Mouse (Mus musculus) left cerebral cortex, adult 18-20 months (tissue): Measurements from ENCODE around the gene Lmbr1l. TPM values are rescaled to one million over a fixed set of nuclear protein-coding genes. Genes with fewer than 3 reads are reported as not detected.

Experiments
- DNase-seq, 2 experiments: peaks; one replicate each; pipeline ENCODE4 v3.0.0; 2021 to 2022; ENCODE audit warnings: low spot score in 2 of 2, mixed read lengths in 1 of 2
- total RNA-seq, 2 experiments: library from RNA; stranded (reverse); gene quantifications; 2 replicates each; pipeline ENCODE4 v1.2.3; 2021

The Lmbr1l gene
- total RNA-seq, 2 experiments from 2014 or later, result 12.9 to 17.9 TPM

DNA sequence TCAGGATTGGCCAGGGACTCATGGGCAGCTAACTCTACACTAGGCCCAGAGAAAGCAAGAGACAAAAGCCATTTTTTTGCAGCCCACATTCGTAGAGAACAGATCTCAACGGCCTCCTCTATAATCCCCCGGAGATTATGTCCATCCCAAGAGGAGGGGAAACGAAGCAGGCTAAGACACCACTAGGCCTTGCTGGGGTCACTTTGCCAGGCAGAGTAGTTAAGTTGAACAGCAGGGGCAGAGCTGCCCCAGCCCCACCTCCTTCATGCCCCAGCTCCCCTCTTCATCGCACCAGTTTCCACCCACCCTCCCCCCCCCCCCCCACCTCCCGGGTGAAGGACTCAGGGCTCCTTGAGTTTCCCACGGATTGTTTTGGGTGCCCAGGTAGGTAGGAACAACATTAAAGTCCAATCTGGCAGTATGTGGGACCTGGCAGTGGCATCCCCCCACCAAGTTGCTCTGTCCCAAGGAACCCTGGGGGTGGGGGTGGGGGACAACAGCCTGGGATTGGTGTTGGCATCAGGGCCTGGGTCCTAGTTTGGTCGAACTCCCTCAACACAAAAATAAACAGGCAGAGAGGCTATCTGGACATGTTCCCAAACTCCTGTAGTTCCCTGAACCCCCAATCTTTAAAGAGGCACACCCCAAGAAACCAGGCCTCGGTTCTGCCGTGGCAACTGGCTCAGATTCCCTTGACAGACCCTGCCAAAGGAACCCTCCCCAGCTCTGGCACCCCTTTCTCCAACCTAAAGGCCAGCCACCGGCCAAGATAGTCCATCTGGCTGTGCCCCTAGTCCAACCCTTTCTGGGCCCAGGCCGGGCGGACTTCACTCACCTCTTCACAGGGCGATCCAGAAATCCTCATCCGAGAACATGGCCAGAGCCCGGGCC, 47.6 kb downstream of the Lmbr1l start:
- no peak for DNase-seq

DNA sequence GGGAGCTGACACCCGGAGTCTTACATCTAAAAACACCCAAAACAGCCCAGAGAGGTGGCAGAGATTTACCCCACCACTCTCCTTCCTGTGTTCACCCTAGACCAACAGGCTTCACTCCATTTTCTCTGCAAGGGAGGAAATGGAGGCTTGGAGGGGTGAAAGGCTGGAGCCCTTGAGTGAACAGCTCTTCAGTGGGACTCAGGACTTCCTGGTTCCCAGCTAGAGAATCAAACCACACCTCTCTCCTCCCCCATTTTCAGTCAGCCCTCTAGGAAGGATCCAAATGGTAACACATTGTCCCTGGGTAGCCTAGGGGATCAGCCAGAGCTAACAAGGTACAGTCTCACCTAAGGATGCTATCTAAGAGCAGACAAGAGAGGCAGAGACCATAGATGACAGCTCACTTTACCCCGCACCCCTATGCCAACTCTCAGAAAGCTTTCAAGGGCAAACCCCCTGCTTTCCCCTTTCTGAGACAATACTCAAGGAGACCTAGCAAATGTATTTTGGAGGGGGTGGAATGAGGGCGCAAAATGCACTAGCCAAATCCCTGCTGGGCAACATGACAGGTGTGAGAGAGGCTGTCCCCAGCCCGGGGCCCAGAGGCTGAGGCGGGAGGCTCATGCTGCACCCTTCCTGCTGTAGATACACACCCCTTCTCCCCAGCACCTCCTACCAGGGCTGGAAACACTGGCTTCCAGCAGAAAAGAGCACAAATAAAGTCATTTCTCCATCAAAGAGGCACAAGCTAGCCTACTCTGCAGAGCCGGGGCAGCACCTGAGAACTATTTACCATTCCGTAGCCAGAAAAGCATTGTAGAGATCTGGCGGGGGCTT, 48.5 kb downstream of the Lmbr1l start:
- no peak for DNase-seq

- no peak for DNase-seq
Observed at GRCm38 (mm10) chr15:98868346-98869063, 49.5 kb downstream of the Lmbr1l start.

- peak; percentile 53 to 63 for DNase-seq
Observed at GRCm38 (mm10) chr15:98867321-98867720, 50.7 kb downstream of the Lmbr1l start.

GRCm38 (mm10) chr15:98866501-98866900, 51.5 kb downstream of the Lmbr1l start:
- DNase-seq, result no peak

GRCm38 (mm10) chr15:98865771-98866170, 52.3 kb downstream of the Lmbr1l start:
- no peak for DNase-seq

- DNase-seq, result no peak
Observed at GRCm38 (mm10) chr15:98864951-98865350, 53.1 kb downstream of the Lmbr1l start.

- no peak for DNase-seq
Observed at GRCm38 (mm10) chr15:98863451-98863958, 54.5 kb downstream of the Lmbr1l start.

GRCm38 (mm10) chr15:98861701-98862410, 56.2 kb downstream of the Lmbr1l start:
- DNase-seq, result no peak

GRCm38 (mm10) chr15:98860921-98861320, 57.1 kb downstream of the Lmbr1l start:
- no peak for DNase-seq

- no peak for DNase-seq
Observed at GRCm38 (mm10) chr15:98859319-98860043, 58.5 kb downstream of the Lmbr1l start.

- DNase-seq, result no peak
Observed at GRCm38 (mm10) chr15:98854214-98854613, 63.8 kb downstream of the Lmbr1l start.

Other genes with a start within 250 kb of the Lmbr1l start
- 10 to 100 TPM; 24.4 to 30.7 TPM for gene Rnd1, start 240.8 kb downstream of the Lmbr1l start, total RNA-seq
- gene Ccdc65, start 210.0 kb downstream of the Lmbr1l start, total RNA-seq, result 10 to 100 TPM in 1 of 2 experiments, 1 to 10 TPM in 1; 9.5 to 10.5 TPM
- 1 to 10 TPM; 1.9 to 2.6 TPM for gene Fkbp11, start 190.0 kb downstream of the Lmbr1l start, total RNA-seq
- gene Arf3, start 155.0 kb downstream of the Lmbr1l start, total RNA-seq, result 100 to 1,000 TPM; 724 to 773 TPM
- gene Wnt10b, start 140.1 kb downstream of the Lmbr1l start, total RNA-seq, result 1 to 10 TPM in 1 of 2 experiments, under 1 TPM in 1; 0.63 to 1.1 TPM
- gene Wnt1, start 128.4 kb downstream of the Lmbr1l start, total RNA-seq, result not detected
- 100 to 1,000 TPM; 778 to 797 TPM for gene Ddn, start 108.7 kb downstream of the Lmbr1l start, total RNA-seq
- 10 to 100 TPM; 54.6 to 56.2 TPM for gene Prkag1, start 86.7 kb downstream of the Lmbr1l start, total RNA-seq
- gene Kmt2d, start 47.0 kb downstream of the Lmbr1l start, total RNA-seq, result 10 to 100 TPM; 74.3 to 77.8 TPM
- gene Rhebl1, start 23.7 kb downstream of the Lmbr1l start, total RNA-seq, result 10 to 100 TPM in 1 of 2 experiments, 1 to 10 TPM in 1; 8.6 to 12.9 TPM
- gene Dhh, start 19.7 kb downstream of the Lmbr1l start, total RNA-seq, result under 1 TPM; 0.21 to 0.26 TPM
- gene Tuba1b, start 16.3 kb upstream of the Lmbr1l start, total RNA-seq, result 100 to 1,000 TPM; 584 to 602 TPM
- not detected for gene Gm49450, start 35.3 kb upstream of the Lmbr1l start, total RNA-seq
- gene Tuba1a, start 35.5 kb upstream of the Lmbr1l start, total RNA-seq, result 100 to 1,000 TPM; 874 to 893 TPM
- 10 to 100 TPM; 65.4 to 66.8 TPM for gene Tuba1c, start 111.7 kb upstream of the Lmbr1l start, total RNA-seq
- 1 to 10 TPM in 1 of 2 experiments, under 1 TPM in 1; 0.77 to 2.6 TPM for gene Prph, start 136.9 kb upstream of the Lmbr1l start, total RNA-seq
- not detected for gene Troap, start 156.3 kb upstream of the Lmbr1l start, total RNA-seq
- not detected for gene C1ql4, start 169.6 kb upstream of the Lmbr1l start, total RNA-seq
- not detected for gene Dnajc22, start 174.9 kb upstream of the Lmbr1l start, total RNA-seq
- gene Spats2, start 207.7 kb upstream of the Lmbr1l start, total RNA-seq, result 10 to 100 TPM; 32.5 to 33.5 TPM